Mouse (Mus musculus) G1E (cell line): ENCODE data around the gene Magi1. TPM values are rescaled to one million over a fixed set of nuclear protein-coding genes. Genes with fewer than 3 reads are reported as not detected.

Experiments used
- ATAC-seq: 2 replicates; pipeline ENCODE4 v1.8.0; 2016; ENCODE audit warnings: mild to moderate bottlenecking; ENCODE audit not compliant: insufficient number of reproducible peaks, poor library complexity, low FRiP score, severe bottlenecking; ENCODE audit errors: extremely low read depth
- DNase-seq: peaks from one replicate; pipeline ENCODE4 v3.0.0; 2012; ENCODE audit warnings: low spot score
- H3K27me3 ChIP-seq: 2 replicates; pipeline ENCODE4 v1.6.1; 2012; ENCODE audit warnings: mild to moderate bottlenecking, low read length, inconsistent platforms; ENCODE audit not compliant: insufficient read depth
- H3K36me3 ChIP-seq: replicated peaks from 2 replicates; pipeline ENCODE3; 2012; ENCODE audit warnings: mild to moderate bottlenecking, inconsistent platforms
- H3K4me1 ChIP-seq: 2 replicates; pipeline ENCODE4 v1.6.1; 2012; ENCODE audit warnings: low read depth, low read length, inconsistent platforms, mixed read lengths; ENCODE audit not compliant: insufficient read depth
- H3K4me3 ChIP-seq: 2 replicates; pipeline ENCODE4 v1.5.1; 2012; ENCODE audit warnings: low read depth, mild to moderate bottlenecking, inconsistent platforms, low read length, moderate library complexity, mixed read lengths
- H3K9me3 ChIP-seq: replicated peaks from 2 replicates; pipeline ENCODE4 v1.6.1; 2012; ENCODE audit warnings: inconsistent platforms
- CTCF ChIP-seq: IDR thresholded peaks from 2 replicates; pipeline ENCODE4 v1.5.1; 2012; ENCODE audit warnings: low read depth, low read length, inconsistent platforms, mixed read lengths
- GATA1 ChIP-seq: IDR thresholded peaks from 2 replicates; pipeline ENCODE4 v1.6.1; 2012; ENCODE audit warnings: borderline replicate concordance, low read length, inconsistent platforms, mixed read lengths
- GATA2 ChIP-seq: IDR thresholded peaks from 2 replicates; pipeline ENCODE4 v1.6.1; 2012; ENCODE audit warnings: low read depth, low read length, inconsistent platforms, borderline replicate concordance
- POLR2AphosphoS5 ChIP-seq: IDR thresholded peaks from 2 replicates; pipeline ENCODE4 v1.6.1; 2012; ENCODE audit warnings: low read depth, low read length, inconsistent platforms; ENCODE audit not compliant: insufficient replicate concordance
- TAL1 ChIP-seq: conservative IDR thresholded peaks from 2 replicates; pipeline ENCODE4 v1.6.1; 2012; ENCODE audit warnings: low read depth, low read length, inconsistent platforms, mixed read lengths
- polyA plus RNA-seq: library from polyadenylated mRNA; stranded (reverse); fragments of >175 nt; gene quantifications from 2 replicates; pipeline ENCODE4 v1.2.3, GENCODE M21; 2012
- total RNA-seq, 2 experiments: library from RNA; stranded (forward) in 1 of 2; stranded (reverse) in 1 of 2; fragments of 200-1000 nt in 1 of 2; fragments of >200 nt in 1 of 2; fragmentation: Nextera tagmentation in 1 of 2; gene quantifications; 2 replicates each; pipeline ENCODE4 v1.2.3; 2014 to 2017

Gene Magi1
- total and polyA plus RNA-seq, 3 experiments: 0.21 to 10.0 (median 1.6) TPM

DNA sequence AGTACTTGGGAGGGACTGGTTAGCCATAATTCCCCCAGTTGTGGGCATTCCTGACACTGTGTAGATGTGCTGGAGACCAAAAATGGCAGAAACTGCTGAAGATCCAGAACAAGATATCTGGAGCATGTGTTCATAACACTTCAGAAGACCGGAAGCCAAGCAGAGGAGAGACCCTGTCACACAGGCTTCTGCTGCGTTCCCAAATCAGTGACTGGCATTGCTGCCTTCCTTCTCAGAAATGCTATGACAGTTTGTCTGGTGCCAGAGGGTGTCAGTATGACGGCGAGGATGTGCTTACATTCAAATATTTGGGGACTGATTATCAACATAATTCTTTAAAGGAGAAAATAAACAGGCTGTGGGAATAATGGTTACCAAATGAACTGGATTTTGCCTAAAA is 373.7 kb downstream of the Magi1 start:
- Histone ChIP-seq H3K9me3 (peaks cover 14% of the 10 kb centered on the region), H3K4me1 (no peaks in the 10 kb centered on the region), H3K4me3 (no peak overlapping the region), H3K36me3 (no peaks in the 10 kb centered on the region), H3K27me3 (peaks cover 6% of the 10 kb centered on the region; the same call in 1 of the 2 replicates)
- DNase-seq (no peak), ATAC-seq (no peak)
- TF ChIP-seq GATA2 (no peak), GATA1 (no peak), TAL1 (no peak), CTCF (no peak), POLR2AphosphoS5 (no peak)

DNA sequence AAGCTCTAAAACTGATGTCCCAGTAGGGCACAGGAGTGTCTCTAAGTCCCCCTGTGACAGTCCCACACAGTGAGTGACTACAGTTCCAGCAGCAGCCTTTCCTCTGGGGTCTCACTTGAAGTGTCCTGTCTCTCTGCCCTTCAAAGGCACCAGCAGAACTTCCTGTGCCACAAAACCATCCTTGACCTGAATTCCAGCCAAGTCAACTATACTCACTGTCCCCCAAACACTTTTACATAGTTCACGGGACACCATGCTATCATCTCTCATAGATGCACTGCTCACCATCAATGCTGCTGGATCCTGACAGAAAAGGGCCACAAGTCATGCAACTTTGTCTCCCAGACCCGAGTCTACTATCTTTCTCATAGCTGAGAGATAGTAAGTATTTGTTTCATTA is 378.7 kb downstream of the Magi1 start:
- Histone ChIP-seq H3K4me3 (no peak overlapping the region), H3K36me3 (no peaks in the 10 kb centered on the region), H3K27me3 (no peaks in the 10 kb centered on the region), H3K4me1 (no peaks in the 10 kb centered on the region), H3K9me3 (peaks cover 2% of the 10 kb centered on the region; the same call in 1 of the 2 replicates)
- TF ChIP-seq CTCF (no peak), POLR2AphosphoS5 (no peak), GATA1 (no peak), GATA2 (no peak), TAL1 (no peak)
- DNase-seq (no peak), ATAC-seq (no peak)

DNA sequence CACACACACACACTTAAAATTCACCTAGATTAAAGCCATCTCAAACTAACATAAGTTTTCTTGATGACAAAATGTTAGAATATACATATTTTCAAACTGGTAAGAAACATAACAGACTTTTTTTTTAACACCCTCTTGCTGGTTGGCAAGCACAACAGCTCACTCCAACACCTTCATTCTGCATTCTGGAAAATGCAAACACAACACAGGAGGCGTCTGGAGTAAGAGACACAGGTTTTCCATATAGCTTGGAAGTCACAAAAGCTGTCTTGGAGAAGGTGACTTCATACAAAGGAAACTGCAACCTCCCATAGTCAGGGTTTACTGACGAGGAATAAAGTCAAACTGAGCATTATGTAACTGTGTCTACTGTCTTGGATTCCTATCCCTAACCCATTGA is 381.5 kb downstream of the Magi1 start:
- Histone ChIP-seq H3K4me3 (no peak overlapping the region), H3K4me1 (no peaks in the 10 kb centered on the region), H3K27me3 (no peaks in the 10 kb centered on the region), H3K9me3 (peaks cover 2% of the 10 kb centered on the region; the same call in 1 of the 2 replicates), H3K36me3 (no peaks in the 10 kb centered on the region)
- TF ChIP-seq GATA2: no peak
- no peak for TF ChIP-seq POLR2AphosphoS5
- TF ChIP-seq CTCF: no peak
- TF ChIP-seq TAL1: no peak
- TF ChIP-seq GATA1: no peak
- DNase-seq (no peak), ATAC-seq (no peak)

DNA sequence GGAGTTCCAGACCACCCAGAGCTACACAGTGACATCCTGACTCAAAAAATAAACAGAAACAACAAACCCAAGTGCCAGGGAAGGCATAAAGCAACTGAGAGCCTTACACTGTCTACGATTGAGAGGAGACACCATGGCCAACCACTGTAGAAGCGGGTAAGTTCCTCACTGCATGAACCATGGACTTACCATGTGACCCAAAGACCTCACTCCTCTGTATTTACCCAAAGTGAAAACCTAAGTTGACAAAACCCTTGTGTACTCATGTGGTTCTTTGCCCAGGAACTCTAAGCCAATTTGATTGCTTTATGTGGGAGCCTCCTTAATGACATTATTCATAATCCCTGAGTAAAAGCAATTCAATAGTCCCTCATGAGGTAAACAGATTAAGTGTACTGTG is 382.3 kb downstream of the Magi1 start:
- TF ChIP-seq GATA2 (no peak), CTCF (no peak), POLR2AphosphoS5 (no peak), TAL1 (no peak), GATA1 (no peak)
- Histone ChIP-seq H3K27me3 (no peaks in the 10 kb centered on the region), H3K4me1 (no peaks in the 10 kb centered on the region), H3K4me3 (no peak overlapping the region), H3K9me3 (peaks cover 2% of the 10 kb centered on the region; the same call in 1 of the 2 replicates), H3K36me3 (no peaks in the 10 kb centered on the region)
- DNase-seq (no peak), ATAC-seq (no peak)

DNA sequence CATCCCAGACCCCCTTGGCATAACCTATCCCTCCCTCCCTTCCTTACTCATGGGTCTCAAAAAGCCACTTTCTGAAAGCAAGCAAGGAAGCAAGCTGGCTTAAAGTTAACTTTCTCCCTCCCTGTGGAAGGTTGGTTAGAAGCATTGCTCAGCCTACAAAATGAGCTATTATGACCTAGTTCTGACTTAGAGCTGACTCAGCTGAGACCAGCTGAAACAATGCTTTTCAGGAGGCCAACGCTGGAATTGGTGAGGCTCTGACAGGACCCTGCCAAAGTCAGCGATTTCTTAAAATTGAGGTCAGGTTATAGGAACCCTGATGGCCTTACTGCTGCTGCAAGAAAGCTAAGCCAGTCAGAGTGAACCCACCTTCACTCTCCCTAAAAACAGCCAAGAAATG is 386.2 kb downstream of the Magi1 start:
- DNase-seq (no peak), ATAC-seq (no peak)
- Histone ChIP-seq H3K4me3 (no peak overlapping the region), H3K4me1 (no peaks in the 10 kb centered on the region), H3K9me3 (0 out of 2 replicates have a peak, but pooled peaks cover 2% of the 10 kb centered on the region), H3K27me3 (no peaks in the 10 kb centered on the region), H3K36me3 (no peaks in the 10 kb centered on the region)
- no peak for TF ChIP-seq CTCF
- TF ChIP-seq TAL1: no peak
- no peak for TF ChIP-seq POLR2AphosphoS5
- no peak for TF ChIP-seq GATA2
- TF ChIP-seq GATA1: no peak

DNA sequence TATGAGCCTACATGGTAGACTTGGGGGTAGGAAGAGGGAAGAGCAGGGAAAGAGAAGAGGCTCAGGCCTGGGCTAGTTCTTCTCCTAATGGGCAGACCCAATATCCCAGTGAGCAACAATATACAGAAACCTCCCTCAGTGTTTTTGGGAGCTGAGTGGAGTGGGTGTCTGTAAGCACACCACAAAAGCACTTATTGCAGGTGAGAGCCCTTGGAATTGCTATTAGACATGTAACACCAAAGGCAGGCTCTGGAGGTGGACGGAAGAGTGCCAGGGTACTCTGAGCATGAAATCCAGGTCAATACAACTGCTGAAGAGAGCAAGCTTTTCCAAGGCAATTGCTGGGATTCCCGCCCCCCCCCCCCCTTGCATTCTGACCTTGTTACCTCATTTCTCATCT is 388.0 kb downstream of the Magi1 start:
- DNase-seq: no peak
- Histone ChIP-seq H3K27me3 (no peaks in the 10 kb centered on the region), H3K4me1 (no peaks in the 10 kb centered on the region), H3K9me3 (0 out of 2 replicates have a peak, but pooled peaks cover 3% of the 10 kb centered on the region), H3K36me3 (no peaks in the 10 kb centered on the region), H3K4me3 (no peak overlapping the region)
- no peak for ATAC-seq
- TF ChIP-seq GATA2: no peak
- no peak for TF ChIP-seq CTCF
- no peak for TF ChIP-seq TAL1
- TF ChIP-seq POLR2AphosphoS5: no peak
- TF ChIP-seq GATA1: no peak
